Mouse (Mus musculus): ENCODE measurements around the gene Pitx3.

- TF ChIP-seq CTCF (IDR thresholded peaks at IDR 0.05; ENCODE audit: low read depth): no peak
- TF ChIP-seq EP300 (optimal IDR thresholded peaks at IDR 0.05): no peak
These were observed 44.5 kb downstream of the Pitx3 start for GRCm38 (mm10) chr19:46103437-46104186.

All from stomach, postnatal 0 days (tissue).